10 mouse cellular contexts compared by ENCODE assay signal in genomic region chr1:36581260-36581659, GRCm38 (mm10). TPM values are rescaled to one million over a fixed set of nuclear protein-coding genes. Genes with fewer than 3 reads are reported as not detected.
DNase-seq lines count a peak whose midpoint lies in the region; ATAC-seq lines count a peak whose summit lies in the region.
"Had no signal": no experiment of that assay in that cellular context is flagged by ENCODE, and none has a peak within 500 bp of the region (broad histone marks: within the 10 kb centered on the region; RNA-seq: fewer than 3 reads in every experiment).

No protein-coding gene starts in this region.

- H3K27ac ChIP-seq in midbrain, embryonic 10.5 days (replicated peaks) = peak overlapping the region; percentile 89
- no peak overlapping the region for H3K27ac ChIP-seq in midbrain, embryonic 16.5 days (ENCODE audit: low read length)
- peak overlapping the region; percentile 84; the same call in 1 of the 2 replicates for H3K27ac ChIP-seq in limb, embryonic 11.5 days (replicated peaks; ENCODE audit: low read depth, low read length)
- peak overlapping the region; percentile 98 for H3K27ac ChIP-seq in stomach, embryonic 16.5 days (ENCODE audit: low read length)
- H3K27ac ChIP-seq: liver, embryonic 14.5 days had no signal

- peaks cover 5% of the 10 kb centered on the region; the same call in 1 of the 2 replicates for H3K27me3 ChIP-seq in midbrain, embryonic 10.5 days (ENCODE audit: low read depth, poor library complexity, severe bottlenecking)
- peaks cover 3% of the 10 kb centered on the region; the same call in 1 of the 2 replicates for H3K27me3 ChIP-seq in midbrain, embryonic 16.5 days (ENCODE audit: control insufficient read depth, insufficient read depth, low read depth, low read length)
- H3K27me3 ChIP-seq in limb, embryonic 11.5 days (ENCODE audit: control insufficient read depth, insufficient read depth, low read length) = no peaks in the 10 kb centered on the region
- H3K27me3 ChIP-seq in stomach, embryonic 16.5 days (ENCODE audit: control insufficient read depth, insufficient read depth, low read length) = no peaks in the 10 kb centered on the region

- no peak for ATAC-seq in midbrain, embryonic 16.5 days
- ATAC-seq in limb, embryonic 11.5 days (ENCODE audit: insufficient number of reproducible peaks, low FRiP score, low TSS enrichment, low read depth) = no peak
- ATAC-seq in stomach, embryonic 16.5 days (ENCODE audit: insufficient read depth, low FRiP score) = no peak

- H3K4me2 ChIP-seq in midbrain, embryonic 16.5 days (ENCODE audit: low read length) = no peak overlapping the region
- H3K4me2 ChIP-seq in limb, embryonic 11.5 days (ENCODE audit: low read depth, severe bottlenecking) = no peak overlapping the region
- H3K4me2 ChIP-seq in stomach, embryonic 16.5 days (ENCODE audit: low read depth, low read length) = 0 out of 2 replicates have a peak overlapping the region, but pooled peaks have one; percentile 39

- peaks cover 60% of the 10 kb centered on the region for H3K4me1 ChIP-seq in midbrain, embryonic 10.5 days
- H3K4me1 ChIP-seq in midbrain, embryonic 16.5 days (ENCODE audit: control insufficient read depth, insufficient read depth, low read length) = peaks cover 14% of the 10 kb centered on the region
- peaks cover 32% of the 10 kb centered on the region for H3K4me1 ChIP-seq in limb, embryonic 11.5 days (ENCODE audit: control insufficient read depth, insufficient read depth, low read length)
- H3K4me1 ChIP-seq in stomach, embryonic 16.5 days (ENCODE audit: control insufficient read depth, insufficient read depth, low read length) = peaks cover 42% of the 10 kb centered on the region

- no peak overlapping the region for H3K9ac ChIP-seq in midbrain, embryonic 16.5 days (ENCODE audit: low read depth, low read length)
- no peak overlapping the region for H3K9ac ChIP-seq in limb, embryonic 11.5 days (ENCODE audit: low read length)
- H3K9ac ChIP-seq in stomach, embryonic 16.5 days (ENCODE audit: low read length) = peak overlapping the region; percentile 68

- no peaks in the 10 kb centered on the region for H3K9me3 ChIP-seq in midbrain, embryonic 10.5 days (replicated peaks)
- H3K9me3 ChIP-seq in midbrain, embryonic 16.5 days (replicated peaks; ENCODE audit: control insufficient read depth, low read length, poor library complexity, severe bottlenecking) = no peaks in the 10 kb centered on the region
- H3K9me3 ChIP-seq in limb, embryonic 11.5 days (ENCODE audit: control insufficient read depth, low read length) = no peaks in the 10 kb centered on the region
- H3K9me3 ChIP-seq in stomach, embryonic 16.5 days (replicated peaks; ENCODE audit: control insufficient read depth, low read length) = no peaks in the 10 kb centered on the region

- H3K4me3 ChIP-seq in midbrain, embryonic 10.5 days = no peak overlapping the region
- H3K4me3 ChIP-seq in midbrain, embryonic 16.5 days (ENCODE audit: low read depth, low read length) = no peak overlapping the region
- no peak overlapping the region for H3K4me3 ChIP-seq in limb, embryonic 11.5 days (ENCODE audit: low read depth, low read length)
- H3K4me3 ChIP-seq in stomach, embryonic 16.5 days (replicated peaks; ENCODE audit: low read length) = no peak overlapping the region

- DNase-seq in cerebellum, adult 18-20 months = peak; percentile 37
- no peak for DNase-seq in cerebellum, adult 11 months
- DNase-seq in midbrain, embryonic 10.5 days (ENCODE audit: low spot score) = no peak
- no peak for DNase-seq in limb, embryonic 11.5 days (ENCODE audit: low spot score)
- no peak for DNase-seq in adrenal gland, postnatal 14 days
- no peak for DNase-seq in gastrocnemius, adult 8-10 months (ENCODE audit: low spot score in 2 of 2)
- DNase-seq: right cerebral cortex, adult 18-20 months had no signal

- H3K36me3 ChIP-seq in midbrain, embryonic 10.5 days = no peaks in the 10 kb centered on the region
- no peaks in the 10 kb centered on the region for H3K36me3 ChIP-seq in midbrain, embryonic 16.5 days (ENCODE audit: control insufficient read depth, insufficient read depth, low read length)
- H3K36me3 ChIP-seq in limb, embryonic 11.5 days (ENCODE audit: control insufficient read depth, insufficient read depth, low read length) = no peaks in the 10 kb centered on the region
- no peaks in the 10 kb centered on the region for H3K36me3 ChIP-seq in stomach, embryonic 16.5 days (ENCODE audit: control insufficient read depth, insufficient read depth, low read length)

- WGBS in midbrain, embryonic 10.5 days = 70% methylated on average over 5 of the region's 5 CpGs
- WGBS in midbrain, embryonic 16.5 days = 54% methylated on average over 5 of the region's 5 CpGs
- WGBS in limb, embryonic 11.5 days = 77% methylated on average over 5 of the region's 5 CpGs
- 72% methylated on average over 5 of the region's 5 CpGs for WGBS in stomach, embryonic 16.5 days

RNA-seq across cellular contexts. Expression of gene Sema4c, which starts 23.1 kb away (rescaled TPM):
- 20.8 and 26.3 TPM in 2 replicates for polyA plus RNA-seq in midbrain, embryonic 10.5 days (2016; fragmentation: Nextera tagmentation; extraction: Ambion mirVana)
- 24.4 and 27.0 TPM in 2 replicates for polyA plus RNA-seq in midbrain, embryonic 16.5 days (2015; fragmentation: Nextera tagmentation; extraction: Ambion mirVana)
- polyA plus RNA-seq in limb, embryonic 11.5 days (2014; fragmentation: Nextera tagmentation; extraction: Ambion mirVana) = 4.0 and 4.4 TPM in 2 replicates
- polyA plus RNA-seq in stomach, embryonic 16.5 days (2015; fragmentation: Nextera tagmentation; extraction: Ambion mirVana) = 10.0 and 10.6 TPM in 2 replicates
- 20.7 and 27.9 TPM in 2 replicates for total RNA-seq in adrenal gland, postnatal 14 days (2021)
- 1 to 10 TPM; 2.7 to 5.2 (median 4.6) TPM for total RNA-seq in gastrocnemius, adult 8-10 months (2022)

RNA-seq across cellular contexts. Expression of gene Ankrd39, which starts 34.0 kb away (rescaled TPM):
- polyA plus RNA-seq in midbrain, embryonic 10.5 days (2016; fragmentation: Nextera tagmentation; extraction: Ambion mirVana) = 17.8 and 21.2 TPM in 2 replicates
- 30.6 and 32.8 TPM in 2 replicates for polyA plus RNA-seq in midbrain, embryonic 16.5 days (2015; fragmentation: Nextera tagmentation; extraction: Ambion mirVana)
- 16.0 and 17.4 TPM in 2 replicates for polyA plus RNA-seq in limb, embryonic 11.5 days (2014; fragmentation: Nextera tagmentation; extraction: Ambion mirVana)
- 26.7 and 30.5 TPM in 2 replicates for polyA plus RNA-seq in stomach, embryonic 16.5 days (2015; fragmentation: Nextera tagmentation; extraction: Ambion mirVana)
- total RNA-seq in adrenal gland, postnatal 14 days (2021) = 11.7 and 15.3 TPM in 2 replicates
- 1 to 10 TPM; 6.3 to 9.7 (median 9.4) TPM for total RNA-seq in gastrocnemius, adult 8-10 months (2022)

RNA-seq across cellular contexts. Expression of gene Gm42417, which starts 42.0 kb away (rescaled TPM):
- 0.69 TPM in 1 of 2 replicates, not detected in the other for polyA plus RNA-seq in midbrain, embryonic 10.5 days (2016; fragmentation: Nextera tagmentation; extraction: Ambion mirVana)
- 0.20 and 0.75 TPM in 2 replicates for polyA plus RNA-seq in midbrain, embryonic 16.5 days (2015; fragmentation: Nextera tagmentation; extraction: Ambion mirVana)
- 0.29 and 0.79 TPM in 2 replicates for polyA plus RNA-seq in limb, embryonic 11.5 days (2014; fragmentation: Nextera tagmentation; extraction: Ambion mirVana)
- 1.9 TPM in 1 of 2 replicates, not detected in the other for polyA plus RNA-seq in stomach, embryonic 16.5 days (2015; fragmentation: Nextera tagmentation; extraction: Ambion mirVana)
- 2.1 TPM in 1 of 2 replicates, not detected in the other for total RNA-seq in adrenal gland, postnatal 14 days (2021)
- 1,000 to 10,000 TPM in 3 of 4 experiments, 100 to 1,000 TPM in 1; 926 to 1,454 (median 1,403) TPM for total RNA-seq in gastrocnemius, adult 8-10 months (2022)
- polyA plus RNA-seq: liver, embryonic 14.5 days had no signal

RNA-seq across cellular contexts. Expression of gene Ankrd23, which starts 44.6 kb away (rescaled TPM):
- 16.3 and 17.4 TPM in 2 replicates for polyA plus RNA-seq in midbrain, embryonic 10.5 days (2016; fragmentation: Nextera tagmentation; extraction: Ambion mirVana)
- 16.1 and 17.0 TPM in 2 replicates for polyA plus RNA-seq in midbrain, embryonic 16.5 days (2015; fragmentation: Nextera tagmentation; extraction: Ambion mirVana)
- polyA plus RNA-seq in limb, embryonic 11.5 days (2014; fragmentation: Nextera tagmentation; extraction: Ambion mirVana) = 7.3 and 8.8 TPM in 2 replicates
- polyA plus RNA-seq in stomach, embryonic 16.5 days (2015; fragmentation: Nextera tagmentation; extraction: Ambion mirVana) = 18.0 and 21.7 TPM in 2 replicates
- 8.9 and 9.7 TPM in 2 replicates for total RNA-seq in adrenal gland, postnatal 14 days (2021)
- 1,000 to 10,000 TPM; 2,275 to 3,003 (median 2,494) TPM for total RNA-seq in gastrocnemius, adult 8-10 months (2022)

Comparison
In these comparisons a context has a peak if more than half of its experiments do, and no peak if none do; other contexts are left out.
1. DNase-seq: peak in cerebellum, adult 18-20 months (2 of 2); none in cerebellum, adult 11 months (single experiment), midbrain, embryonic 10.5 days (single experiment), limb, embryonic 11.5 days (single experiment), adrenal gland, postnatal 14 days (single experiment) and gastrocnemius, adult 8-10 months (0 of 2).